Mouse (Mus musculus) forelimb bud, embryonic 11.5 days (tissue): Measurements from ENCODE around the gene Olfr810.

Experiments used
- DNase-seq: peaks from one replicate; pipeline ENCODE4 v3.0.0-alpha.2; 2012; ENCODE audit warnings: low read depth, low spot score

Gene Olfr810

GRCm38 (mm10) chr10:129794817-129795216, at the start of gene Olfr810:
TSS of gene Olfr810 (minus strand) at chr10:129794917.
- DNase-seq = no peak

- no peak for DNase-seq
Measured at GRCm38 (mm10) chr10:129804296-129804695, 9.6 kb upstream of the Olfr810 start, which contains the start of gene Olfr811. TSS of gene Olfr811 (minus strand) at chr10:129804396.

GRCm38 (mm10) chr10:129778123-129778522, 16.6 kb downstream of the Olfr810 start:
- no peak for DNase-seq

GRCm38 (mm10) chr10:129774338-129774737, 20.4 kb downstream of the Olfr810 start, which contains the start of gene Olfr809:
TSS of gene Olfr809 (plus strand) at chr10:129774638.
- DNase-seq = no peak

- DNase-seq = no peak
Measured at GRCm38 (mm10) chr10:129765182-129765581, 29.5 kb downstream of the Olfr810 start, which contains the start of gene Olfr808. TSS of gene Olfr808 (plus strand) at chr10:129765482.

GRCm38 (mm10) chr10:129757693-129758092, 37.0 kb downstream of the Olfr810 start, which contains the start of gene Olfr807:
TSS of gene Olfr807 (minus strand) at chr10:129757793.
- no peak for DNase-seq

GRCm38 (mm10) chr10:129741821-129742220, 52.9 kb downstream of the Olfr810 start, which contains the start of gene Olfr806:
TSS of gene Olfr806 (minus strand) at chr10:129741921.
- no peak for DNase-seq
